In the genomic region with DNA sequence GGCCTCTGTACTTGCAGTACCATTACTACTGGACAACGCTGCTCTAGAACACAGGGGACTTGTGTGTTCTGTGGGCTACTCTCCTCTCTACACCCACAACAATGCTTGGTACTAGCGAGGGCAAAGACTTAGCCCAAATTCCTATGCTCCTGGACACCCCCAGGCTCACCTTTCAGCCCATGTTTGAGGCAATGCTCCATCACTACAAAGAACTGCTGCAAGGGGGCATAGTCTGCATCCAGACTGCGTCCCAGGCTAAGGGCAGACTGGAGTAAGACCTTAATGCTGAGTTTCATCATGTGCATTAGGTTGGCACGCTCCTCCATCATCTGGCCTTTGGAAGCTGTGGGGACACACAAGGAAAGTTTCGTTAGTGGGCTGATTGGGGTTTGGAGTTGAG, we compare ENCODE assay signal across 8 mouse cellular contexts. TPM values are rescaled to one million over a fixed set of nuclear protein-coding genes. Genes with fewer than 3 reads are reported as not detected.
DNase-seq lines count a peak whose midpoint lies in the region; ATAC-seq and TF ChIP-seq lines count a peak whose summit lies in the region.

No protein-coding gene starts in this region.

- H3K27me3 ChIP-seq in heart, embryonic 16.5 days (ENCODE audit: control insufficient read depth, insufficient read depth, low read length): no peaks in the 10 kb centered on the region
- no peaks in the 10 kb centered on the region for H3K27me3 ChIP-seq in hindbrain, embryonic 14.5 days (ENCODE audit: control insufficient read depth, insufficient read depth, low read length)
- H3K27me3 ChIP-seq in midbrain, embryonic 12.5 days: no peaks in the 10 kb centered on the region

- TF ChIP-seq CTCF in cortical plate, adult 2 months (IDR thresholded peaks at IDR 0.05; ENCODE audit: extremely low read depth, insufficient read depth, low read length): no peak

- peaks cover 4% of the 10 kb centered on the region for H3K4me1 ChIP-seq in heart, embryonic 16.5 days (ENCODE audit: control insufficient read depth, insufficient read depth, low read length)
- H3K4me1 ChIP-seq in cortical plate, adult 2 months (ENCODE audit: control insufficient read depth, insufficient read depth, low read length): no peaks in the 10 kb centered on the region
- peaks cover 5% of the 10 kb centered on the region; the same call in 1 of the 2 replicates for H3K4me1 ChIP-seq in hindbrain, embryonic 14.5 days (replicated peaks; ENCODE audit: control insufficient read depth, insufficient read depth, low read length)
- H3K4me1 ChIP-seq in midbrain, embryonic 12.5 days: peaks cover 8% of the 10 kb centered on the region

- peak overlapping the region; percentile 43 for H3K4me3 ChIP-seq in heart, embryonic 16.5 days (ENCODE audit: low read length)
- H3K4me3 ChIP-seq in cortical plate, adult 2 months (ENCODE audit: insufficient read depth, low read length): peak overlapping the region; percentile 22
- peak overlapping the region; percentile 29 for H3K4me3 ChIP-seq in hindbrain, embryonic 14.5 days (replicated peaks; ENCODE audit: low read length)
- peak overlapping the region; percentile 44 for H3K4me3 ChIP-seq in midbrain, embryonic 12.5 days

- no peak overlapping the region for H3K27ac ChIP-seq in heart, embryonic 16.5 days (ENCODE audit: low read length)
- no peak overlapping the region for H3K27ac ChIP-seq in cortical plate, adult 2 months (ENCODE audit: insufficient read depth, low read length)
- H3K27ac ChIP-seq in hindbrain, embryonic 14.5 days: no peak overlapping the region
- H3K27ac ChIP-seq in midbrain, embryonic 12.5 days (replicated peaks): peak overlapping the region; percentile 58; the same call in 1 of the 2 replicates

- no peak for ATAC-seq in heart, embryonic 16.5 days (replicated peaks; ENCODE audit: extremely low read depth, insufficient read depth, low FRiP score)
- peak; percentile 5; the same call in 1 of the 2 replicates for ATAC-seq in hindbrain, embryonic 14.5 days (ENCODE audit: low FRiP score)
- ATAC-seq in midbrain, embryonic 12.5 days (ENCODE audit: low FRiP score, low read depth): peak; percentile 47

- WGBS in heart, embryonic 16.5 days: 52% methylated on average over 5 of the region's 5 CpGs
- 48% methylated on average over 5 of the region's 5 CpGs for WGBS in hindbrain, embryonic 14.5 days
- 43% methylated on average over 5 of the region's 5 CpGs for WGBS in midbrain, embryonic 12.5 days

- TF ChIP-seq POLR2A in cortical plate, adult 2 months (IDR thresholded peaks at IDR 0.05; ENCODE audit: extremely low read depth, insufficient read depth, low read length): no peak

- no peak for DNase-seq in heart, adult 8-10 months (ENCODE audit: low spot score)
- no peak for DNase-seq in hindbrain, embryonic 14.5 days (ENCODE audit: low spot score)
- DNase-seq in right cerebral cortex, postnatal 4 days: no peak
- DNase-seq in embryo, embryonic 11 days: no peak
- DNase-seq in gastrocnemius, adult 8-10 months (ENCODE audit: low spot score in 2 of 2): no peak

- H3K9ac ChIP-seq in heart, embryonic 16.5 days (ENCODE audit: low read length): peak overlapping the region; percentile 23; the same call in 1 of the 2 replicates
- peak overlapping the region; percentile 44 for H3K9ac ChIP-seq in hindbrain, embryonic 14.5 days
- peak overlapping the region; percentile 41 for H3K9ac ChIP-seq in midbrain, embryonic 12.5 days (replicated peaks)

- H3K9me3 ChIP-seq in heart, embryonic 16.5 days (replicated peaks; ENCODE audit: control insufficient read depth, low read length): no peaks in the 10 kb centered on the region; the same call in 1 of the 2 replicates
- H3K9me3 ChIP-seq in hindbrain, embryonic 14.5 days (ENCODE audit: control insufficient read depth, low read length): no peaks in the 10 kb centered on the region
- no peaks in the 10 kb centered on the region for H3K9me3 ChIP-seq in midbrain, embryonic 12.5 days

- peak overlapping the region; percentile 71 for H3K4me2 ChIP-seq in heart, embryonic 16.5 days (ENCODE audit: low read depth, low read length)
- peak overlapping the region; percentile 64 for H3K4me2 ChIP-seq in hindbrain, embryonic 14.5 days (replicated peaks)
- peak overlapping the region; percentile 65 for H3K4me2 ChIP-seq in midbrain, embryonic 12.5 days (replicated peaks)

- H3K36me3 ChIP-seq in heart, embryonic 16.5 days (ENCODE audit: control insufficient read depth, insufficient read depth): peaks cover 17% of the 10 kb centered on the region
- H3K36me3 ChIP-seq in hindbrain, embryonic 14.5 days (replicated peaks; ENCODE audit: control insufficient read depth, insufficient read depth): peaks cover 29% of the 10 kb centered on the region
- H3K36me3 ChIP-seq in midbrain, embryonic 12.5 days: peaks cover 21% of the 10 kb centered on the region

RNA-seq across cellular contexts. Expression of gene Rufy1, which starts 9.5 kb away (rescaled TPM):
- 31.1 and 33.4 TPM in 2 replicates for polyA plus RNA-seq in heart, embryonic 16.5 days (2015; fragmentation: Nextera tagmentation; extraction: Ambion mirVana)
- 10 to 100 TPM; 27.5 to 34.9 (median 30.2) TPM for total RNA-seq in heart, adult 8-10 months (2022)
- polyA plus RNA-seq in cortical plate, adult 2 months (2012; rRNA removed): 36.4 and 37.5 TPM in 2 replicates
- 27.0 and 27.7 TPM in 2 replicates for polyA plus RNA-seq in hindbrain, embryonic 14.5 days (2014; fragmentation: Nextera tagmentation; extraction: Ambion mirVana)
- polyA plus RNA-seq in midbrain, embryonic 12.5 days (2016; fragmentation: Nextera tagmentation; extraction: Ambion mirVana): 26.7 and 32.8 TPM in 2 replicates
- total RNA-seq in gastrocnemius, adult 8-10 months (2022): 10 to 100 TPM; 21.2 to 24.9 (median 22.0) TPM

RNA-seq across cellular contexts. Expression of gene Hnrnph1, which starts 44.7 kb away (rescaled TPM):
- 229 and 252 TPM in 2 replicates for polyA plus RNA-seq in heart, embryonic 16.5 days (2015; fragmentation: Nextera tagmentation; extraction: Ambion mirVana)
- 100 to 1,000 TPM in 2 of 4 experiments, 10 to 100 TPM in 2; 90.8 to 111 (median 97.3) TPM for total RNA-seq in heart, adult 8-10 months (2022)
- polyA plus RNA-seq in cortical plate, adult 2 months (2012; rRNA removed): 227 and 311 TPM in 2 replicates
- 429 and 439 TPM in 2 replicates for polyA plus RNA-seq in hindbrain, embryonic 14.5 days (2014; fragmentation: Nextera tagmentation; extraction: Ambion mirVana)
- polyA plus RNA-seq in midbrain, embryonic 12.5 days (2016; fragmentation: Nextera tagmentation; extraction: Ambion mirVana): 699 and 705 TPM in 2 replicates
- total RNA-seq in gastrocnemius, adult 8-10 months (2022): 10 to 100 TPM; 63.8 to 91.3 (median 74.6) TPM
